Mouse (Mus musculus) 416B (cell line): ENCODE measurements around the gene Gsta4.
"Not testable (repeated sequence)": the region's sequence is repeated elsewhere in the genome, so short reads cannot be mapped to it uniquely, and the experiment has no call there.

ENCODE experiments used
- DNase-seq: peaks from one replicate; pipeline ENCODE4 v3.0.0; 2011; ENCODE audit warnings: low read depth

Gene Gsta4

DNA sequence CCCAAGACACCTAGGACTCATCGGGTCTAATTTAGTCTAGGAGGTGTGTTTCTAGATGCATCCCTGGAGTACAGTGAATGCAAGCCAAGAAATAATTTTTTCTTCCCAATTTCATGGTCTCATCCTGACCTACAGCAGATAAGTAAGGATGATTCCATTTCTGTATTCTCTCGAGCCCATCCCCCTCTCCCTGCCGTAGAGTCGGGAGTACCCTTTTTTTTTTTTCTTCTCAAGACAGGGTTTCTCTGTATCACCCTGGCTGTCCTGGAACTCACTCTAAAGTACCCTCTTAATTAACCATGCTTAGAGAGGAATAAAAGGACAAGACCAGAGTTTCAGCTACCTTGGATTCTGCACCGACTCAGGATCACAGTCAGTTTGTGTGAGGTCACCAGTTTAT is 4.4 kb upstream of the Gsta4 start:
- DNase-seq: no peak

DNA sequence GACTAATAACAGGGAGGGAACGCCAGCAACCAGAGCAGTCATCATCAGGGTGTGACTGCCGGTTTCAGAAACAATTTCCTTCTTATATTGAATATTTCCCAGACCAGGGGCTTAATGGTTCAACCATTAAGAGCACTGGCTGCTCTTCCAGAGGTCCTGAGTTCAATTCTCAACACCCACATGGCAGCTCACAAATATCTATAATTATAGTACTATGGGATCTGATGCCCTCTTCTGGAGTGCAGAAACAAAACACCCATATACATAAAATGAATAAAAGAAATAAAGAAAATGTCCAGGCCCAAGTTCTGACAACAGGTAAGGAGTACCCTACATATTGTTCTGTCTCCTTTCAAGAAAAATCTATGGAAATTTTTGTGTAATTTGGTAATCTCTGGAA is 3.5 kb upstream of the Gsta4 start:
- DNase-seq: no peak

- no peak for DNase-seq
Observed at GRCm38 (mm10) chr9:78185686-78186085, 3.1 kb downstream of the Gsta4 start.

DNA sequence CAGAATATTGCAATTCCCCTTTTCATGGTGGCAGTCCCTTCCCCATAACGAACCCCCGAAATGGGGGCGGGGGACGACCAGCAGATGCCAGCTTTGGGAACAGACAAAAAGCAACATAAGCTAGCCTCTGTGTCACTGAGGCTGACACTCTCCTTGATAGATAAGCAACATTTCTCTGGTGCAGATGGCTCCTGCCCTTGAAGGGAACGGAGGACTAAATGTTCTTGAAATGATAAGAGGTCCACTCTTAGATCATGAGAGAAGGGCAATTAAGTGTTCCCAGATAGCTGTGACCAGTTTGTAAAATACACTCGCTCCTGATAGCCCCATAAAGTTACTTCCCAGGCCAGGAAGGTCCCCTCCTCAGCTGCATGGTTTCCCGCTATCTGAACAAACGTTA is 6.3 kb downstream of the Gsta4 start:
- DNase-seq: no peak

DNA sequence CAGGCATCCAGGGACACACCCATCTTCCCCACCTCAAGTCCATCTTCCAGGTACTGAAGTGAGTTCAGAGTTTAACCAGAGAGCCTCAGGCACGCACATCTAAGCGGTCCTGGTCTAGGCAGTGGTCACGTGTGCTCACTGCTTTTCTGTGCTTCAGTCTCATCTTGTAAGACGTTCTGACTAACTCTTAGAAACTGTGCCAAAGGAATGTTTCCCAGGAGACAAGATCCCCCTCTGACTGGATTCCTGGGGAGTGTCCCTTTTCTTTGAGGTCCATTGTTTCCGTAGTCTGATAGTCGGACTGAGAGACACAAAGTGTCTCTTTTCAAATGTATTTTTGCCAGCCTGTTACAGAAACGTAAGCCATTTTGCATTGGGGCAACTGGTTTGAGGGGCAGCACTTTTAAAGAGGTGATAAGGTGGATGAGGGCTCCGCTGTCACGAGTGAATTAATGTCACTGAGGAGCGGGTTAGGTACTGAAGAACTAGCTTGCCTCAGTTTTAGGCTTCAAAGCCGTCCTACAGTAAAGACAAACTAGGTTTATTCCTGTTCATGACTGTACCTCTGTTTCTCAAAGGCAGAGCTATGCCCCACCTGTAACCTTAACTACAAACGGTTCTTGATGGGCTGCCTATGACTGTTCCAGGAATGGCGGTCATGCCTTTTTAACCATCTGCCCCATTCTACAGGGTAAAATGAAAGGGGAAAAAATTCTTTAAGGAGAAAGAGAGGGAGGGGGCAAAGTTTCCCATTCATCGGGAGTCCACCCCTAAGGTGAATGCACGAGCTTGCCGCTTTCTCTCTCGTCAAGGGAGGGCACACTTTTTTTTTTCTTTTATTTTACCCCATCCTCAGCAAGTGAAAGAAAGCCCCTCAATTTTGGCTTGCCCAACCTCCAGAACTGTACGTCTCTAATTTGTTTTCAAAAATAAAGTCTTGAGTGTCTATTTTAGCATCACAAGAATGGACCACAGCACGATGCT is 8.4 kb downstream of the Gsta4 start:
- no peak for DNase-seq

GRCm38 (mm10) chr9:78191736-78192135 is 9.2 kb downstream of the Gsta4 start:
- DNase-seq: peak; percentile 87

GRCm38 (mm10) chr9:78193902-78194597 is 11.5 kb downstream of the Gsta4 start:
- peak; percentile 86 for DNase-seq

- no peak for DNase-seq
Observed at GRCm38 (mm10) chr9:78195034-78195433, 12.5 kb downstream of the Gsta4 start.

DNA sequence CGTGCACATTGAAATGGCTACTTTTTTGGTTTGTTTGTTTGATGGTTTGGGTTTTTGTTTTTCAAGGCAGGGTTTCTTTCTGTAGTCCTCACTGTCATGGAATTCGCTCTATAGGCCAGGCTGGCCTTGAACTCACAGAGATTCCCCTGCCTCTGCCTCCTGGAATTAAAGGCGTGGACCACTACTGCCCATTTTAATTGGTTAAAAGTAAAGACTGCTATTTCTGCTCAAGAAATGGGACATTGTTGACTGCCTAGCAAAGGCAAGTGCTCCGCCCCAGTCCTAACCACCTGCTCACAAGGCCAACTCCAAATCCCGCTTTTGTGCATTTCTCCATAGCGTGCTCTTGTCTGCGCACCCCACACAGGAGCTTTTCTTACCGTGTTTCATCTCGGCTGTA is 15.2 kb downstream of the Gsta4 start:
- DNase-seq: no peak

GRCm38 (mm10) chr9:78204194-78204593 is 21.6 kb downstream of the Gsta4 start:
- no peak for DNase-seq

DNA sequence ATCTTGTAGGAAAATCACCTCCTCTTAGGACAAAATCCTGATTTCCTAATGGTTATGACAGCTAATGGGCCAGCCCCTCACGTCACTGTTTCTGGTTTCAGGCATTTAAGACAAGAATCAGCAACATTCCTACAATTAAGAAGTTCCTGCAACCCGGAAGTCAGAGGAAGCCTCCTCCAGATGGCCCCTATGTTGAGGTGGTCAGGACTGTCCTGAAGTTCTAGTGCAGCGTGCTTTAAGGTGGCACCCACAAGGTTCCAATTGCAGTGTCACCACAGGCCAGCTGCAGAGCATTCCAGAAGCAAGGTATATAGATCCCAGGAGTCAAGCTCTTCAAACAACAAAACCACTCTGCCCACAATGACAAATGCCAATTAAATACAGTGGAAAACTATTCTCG is 26.4 kb downstream of the Gsta4 start:
- no peak for DNase-seq

DNA sequence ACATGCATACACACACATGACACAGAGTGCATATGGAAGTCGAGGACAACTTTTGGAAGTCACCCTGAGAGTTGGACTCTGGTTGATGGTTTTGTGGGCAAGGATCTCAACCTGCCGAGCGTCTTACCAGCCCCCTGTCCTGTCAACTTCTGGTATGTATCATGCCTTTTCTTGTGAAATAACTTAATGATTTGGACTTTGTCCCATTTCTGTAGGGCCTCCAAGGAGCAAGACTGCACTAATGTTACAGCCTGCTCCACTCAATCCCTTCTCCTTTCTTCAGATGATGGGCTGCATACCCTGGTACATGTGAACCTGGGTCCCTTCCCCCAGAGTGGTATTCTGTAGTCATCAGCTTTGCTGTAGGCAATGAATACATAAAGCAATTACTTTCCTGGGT is 27.5 kb downstream of the Gsta4 start:
- DNase-seq: no peak

DNA sequence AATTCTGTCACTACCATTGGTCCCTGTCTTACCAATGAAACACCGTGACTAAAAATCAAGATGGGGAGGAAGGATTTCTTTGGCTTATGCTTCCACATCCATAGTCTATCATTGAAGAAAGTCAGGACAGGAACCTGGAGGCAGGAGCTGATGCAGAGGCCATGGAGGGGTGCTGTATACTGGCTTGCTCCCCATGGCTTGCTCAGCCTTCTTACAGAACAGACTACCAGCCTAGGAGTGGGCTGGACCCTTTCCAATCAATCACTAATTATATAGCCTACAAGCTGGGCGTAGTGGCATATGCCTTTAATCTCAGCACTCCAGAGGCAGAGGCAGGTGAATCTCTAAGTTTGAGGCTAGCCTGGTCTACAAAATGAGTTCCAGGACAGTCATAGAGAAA is 28.2 kb downstream of the Gsta4 start:
- no peak for DNase-seq

- no peak for DNase-seq
Observed at GRCm38 (mm10) chr9:78211521-78211920, 28.9 kb downstream of the Gsta4 start.

DNA sequence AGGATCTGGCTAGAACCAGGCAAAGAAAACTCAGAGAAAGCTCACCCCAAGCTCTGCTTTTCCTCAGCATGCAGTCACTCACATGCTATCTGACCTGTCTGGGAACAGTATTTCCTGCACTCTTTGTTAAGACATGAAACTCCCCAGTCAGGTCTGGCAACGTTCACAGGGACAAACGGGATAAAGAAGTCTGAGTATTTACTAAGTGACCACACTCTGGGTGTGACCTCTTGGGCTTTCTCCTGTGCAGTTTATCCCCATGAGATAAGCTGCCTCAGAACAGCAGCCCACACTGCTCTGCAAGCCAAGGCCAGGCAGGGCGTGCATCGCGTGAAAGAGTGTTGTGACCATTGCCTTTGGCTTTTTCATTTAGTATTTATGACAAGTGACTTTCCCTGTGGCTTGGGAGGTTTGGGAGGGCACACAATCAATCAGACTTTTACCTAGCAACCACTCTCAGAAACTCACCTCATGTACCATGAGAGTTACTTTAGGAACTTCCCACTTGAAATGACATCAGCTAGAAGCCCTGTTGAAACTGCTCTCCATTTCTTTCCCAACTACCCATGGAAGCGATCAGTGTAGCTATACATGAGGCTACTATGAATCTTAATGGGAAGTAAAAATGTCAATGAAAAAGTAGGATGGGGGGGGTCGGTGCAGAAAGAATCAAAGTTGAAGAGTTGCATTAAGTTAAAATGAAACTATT is 29.9 kb downstream of the Gsta4 start:
- DNase-seq: no peak

DNA sequence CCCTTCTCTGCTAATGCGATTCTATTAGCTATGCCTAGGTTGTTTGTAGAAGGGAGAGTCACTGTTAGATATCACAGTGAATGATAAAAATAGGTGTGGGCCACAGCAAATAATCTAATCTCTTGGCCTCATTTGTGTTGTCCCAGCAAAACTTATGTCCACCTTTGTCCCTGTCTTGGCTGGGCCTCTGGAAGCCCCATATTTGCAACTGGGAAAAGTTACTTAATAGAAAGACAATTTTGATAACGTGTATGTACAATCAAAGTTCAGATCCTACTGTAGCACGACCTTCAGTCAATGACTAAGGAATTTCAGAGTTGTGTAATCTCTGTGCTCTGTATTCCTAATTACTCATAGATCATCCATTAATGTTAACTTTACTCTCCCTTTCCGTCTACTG is 34.5 kb downstream of the Gsta4 start:
- no peak for DNase-seq

- no peak for DNase-seq
Observed at GRCm38 (mm10) chr9:78222616-78223015, 40.0 kb downstream of the Gsta4 start.

GRCm38 (mm10) chr9:78223221-78223902 is 40.8 kb downstream of the Gsta4 start:
- no peak for DNase-seq

GRCm38 (mm10) chr9:78224418-78224817 is 41.8 kb downstream of the Gsta4 start:
- DNase-seq: no peak

DNA sequence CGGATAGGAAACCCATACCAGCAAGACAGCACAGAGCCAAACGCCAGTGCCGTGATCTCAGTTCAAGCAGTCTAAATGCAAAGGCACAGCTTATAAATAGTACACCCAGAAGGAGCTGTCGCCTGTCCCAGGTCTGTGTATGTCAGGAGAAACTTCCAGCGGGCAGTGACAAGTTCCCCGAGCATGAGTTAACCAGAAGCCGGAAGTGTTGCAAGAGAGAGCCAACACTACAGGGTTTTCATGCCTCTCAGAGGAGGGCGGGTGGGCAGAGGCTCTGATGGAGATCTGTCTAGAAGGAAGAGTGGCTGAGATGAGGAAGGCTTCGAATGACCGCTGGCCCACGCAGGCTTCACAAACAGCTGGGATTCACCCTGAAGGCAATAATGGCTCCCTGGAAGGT is 42.7 kb downstream of the Gsta4 start:
- DNase-seq: peak; percentile 76

DNA sequence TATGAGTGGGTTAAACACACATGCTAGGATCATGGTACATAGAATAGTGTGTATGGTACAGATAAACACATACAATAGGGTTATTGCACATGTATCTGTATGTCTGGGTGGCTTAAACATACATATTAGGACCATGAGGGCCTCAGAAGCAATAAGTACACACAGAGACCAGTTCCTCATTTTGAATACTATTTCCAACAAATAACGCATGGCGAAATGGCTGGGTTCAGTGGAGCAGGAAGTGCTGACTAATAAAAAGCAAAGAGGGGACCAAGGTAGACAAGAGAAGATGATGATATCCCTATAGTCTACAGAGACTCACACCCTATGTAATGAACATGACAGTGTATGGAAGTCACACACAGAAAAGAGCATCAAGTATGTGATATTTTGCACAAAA is 45.5 kb downstream of the Gsta4 start:
- DNase-seq: peak; percentile 67

- not testable (repeated sequence) for DNase-seq
Observed at GRCm38 (mm10) chr9:78229658-78230057, 47.1 kb downstream of the Gsta4 start.
